Mouse (Mus musculus) testis, adult 2 months (tissue): Measurements from ENCODE around the gene Palm3.

Experiments
- CTCF ChIP-seq: fragments of 200-500 bp; IDR thresholded peaks from 2 replicates; pipeline ENCODE4 v1.5.1; 2012; ENCODE audit warnings: low read depth, mild to moderate bottlenecking, inconsistent platforms, low read length, moderate library complexity; ENCODE audit not compliant: control insufficient read depth, insufficient read depth, insufficient replicate concordance
- POLR2A ChIP-seq: fragments of 200-500 bp; IDR thresholded peaks from 2 replicates; pipeline ENCODE4 v1.6.1; 2012; ENCODE audit warnings: low read depth, mild to moderate bottlenecking, inconsistent platforms, low read length, moderate library complexity; ENCODE audit not compliant: control insufficient read depth

- TF ChIP-seq CTCF (no peak), POLR2A (no peak)
These were observed 2.4 kb downstream of the Palm3 start for GRCm38 (mm10) chr8:84023631-84024030.
